Mouse (Mus musculus): ENCODE results near the gene Dnajc9. TPM values are rescaled to one million over a fixed set of nuclear protein-coding genes. Genes with fewer than 3 reads are reported as not detected.
A peak's percentile ranks its signal among the peaks of the same experiment; 100 is the strongest.

The Dnajc9 gene
- total and polyA plus RNA-seq, 2 experiments, result 4.6 to 6.6 TPM

- H3K79me2 ChIP-seq (ENCODE audit: control insufficient read depth, insufficient read depth, low read length), result no peaks in the 10 kb centered on the region
- no peaks in the 10 kb centered on the region for H3K4me1 ChIP-seq (ENCODE audit: control insufficient read depth, insufficient read depth, low read length)
- no peak overlapping the region for H3K9ac ChIP-seq (ENCODE audit: low read depth, low read length)
- no peak overlapping the region for H3K27ac ChIP-seq (replicated peaks; ENCODE audit: insufficient read depth, low read depth, low read length)
- DNase-seq (ENCODE audit: extremely low read depth, low read depth, low spot score), result no peak
- H3K27me3 ChIP-seq (ENCODE audit: control insufficient read depth, insufficient read depth, low read length), result no peaks in the 10 kb centered on the region
- 94% methylated on average over 6 of the region's 6 CpGs for whole genome bisulfite sequencing
- TF ChIP-seq CTCF (IDR thresholded peaks at IDR 0.05; ENCODE audit: low read depth, low read length) (no peak), POLR2A (IDR thresholded peaks at IDR 0.05; ENCODE audit: extremely low read depth, insufficient read depth, low read length) (no peak)
- no peaks in the 10 kb centered on the region for H3K36me3 ChIP-seq (ENCODE audit: control insufficient read depth, insufficient read depth, low read length)
- H3K4me3 ChIP-seq (ENCODE audit: insufficient read depth, low read depth, low read length), result no peak overlapping the region
Observed at GRCm38 (mm10) chr14:20423046-20423445, 34.3 kb upstream of the Dnajc9 start.

GRCm38 (mm10) chr14:20422257-20422656 lies 33.5 kb upstream of the Dnajc9 start:
- no peaks in the 10 kb centered on the region for H3K27me3 ChIP-seq (ENCODE audit: control insufficient read depth, insufficient read depth, low read length)
- no peaks in the 10 kb centered on the region for H3K4me1 ChIP-seq (ENCODE audit: control insufficient read depth, insufficient read depth, low read length)
- WGBS, result 73% methylated on average over 7 of the region's 7 CpGs
- no peak overlapping the region for H3K4me3 ChIP-seq (ENCODE audit: insufficient read depth, low read depth, low read length)
- no peak for DNase-seq (ENCODE audit: extremely low read depth, low read depth, low spot score)
- H3K27ac ChIP-seq (replicated peaks; ENCODE audit: insufficient read depth, low read depth, low read length), result no peak overlapping the region
- no peak overlapping the region for H3K9ac ChIP-seq (ENCODE audit: low read depth, low read length)
- no peaks in the 10 kb centered on the region for H3K36me3 ChIP-seq (ENCODE audit: control insufficient read depth, insufficient read depth, low read length)
- no peak for TF ChIP-seq CTCF (IDR thresholded peaks at IDR 0.05; ENCODE audit: low read depth, low read length)
- no peaks in the 10 kb centered on the region for H3K79me2 ChIP-seq (ENCODE audit: control insufficient read depth, insufficient read depth, low read length)

GRCm38 (mm10) chr14:20400071-20400470 lies 11.4 kb upstream of the Dnajc9 start:
- WGBS, result 53% methylated on average over 1 of the region's 1 CpGs
- H3K4me1 ChIP-seq (ENCODE audit: control insufficient read depth, insufficient read depth, low read length), result no peaks in the 10 kb centered on the region
- H3K79me2 ChIP-seq (ENCODE audit: control insufficient read depth, insufficient read depth, low read length), result no peaks in the 10 kb centered on the region
- no peaks in the 10 kb centered on the region for H3K36me3 ChIP-seq (ENCODE audit: control insufficient read depth, insufficient read depth, low read length)
- DNase-seq (ENCODE audit: extremely low read depth, low read depth, low spot score), result peak; percentile 39
- H3K27me3 ChIP-seq (ENCODE audit: control insufficient read depth, insufficient read depth, low read length), result no peaks in the 10 kb centered on the region
- no peak for TF ChIP-seq POLR2A (IDR thresholded peaks at IDR 0.05; ENCODE audit: extremely low read depth, insufficient read depth, low read length)
- TF ChIP-seq CTCF (IDR thresholded peaks at IDR 0.05; ENCODE audit: low read depth, low read length), result peak; percentile 79
- H3K27ac ChIP-seq (replicated peaks; ENCODE audit: insufficient read depth, low read depth, low read length), result no peak overlapping the region
- no peak overlapping the region for H3K9ac ChIP-seq (ENCODE audit: low read depth, low read length)
- no peak overlapping the region for H3K4me3 ChIP-seq (ENCODE audit: insufficient read depth, low read depth, low read length)

GRCm38 (mm10) chr14:20398864-20399263 lies 10.2 kb upstream of the Dnajc9 start:
- WGBS, result 40% methylated on average over 4 of the region's 4 CpGs
- Histone ChIP-seq H3K9ac (ENCODE audit: low read depth, low read length) (no peak overlapping the region), H3K4me1 (ENCODE audit: control insufficient read depth, insufficient read depth, low read length) (peaks cover 2% of the 10 kb centered on the region; the same call in 1 of the 2 replicates), H3K27me3 (ENCODE audit: control insufficient read depth, insufficient read depth, low read length) (no peaks in the 10 kb centered on the region), H3K27ac (replicated peaks; ENCODE audit: insufficient read depth, low read depth, low read length) (no peak overlapping the region), H3K36me3 (ENCODE audit: control insufficient read depth, insufficient read depth, low read length) (no peaks in the 10 kb centered on the region), H3K79me2 (ENCODE audit: control insufficient read depth, insufficient read depth, low read length) (no peaks in the 10 kb centered on the region), H3K4me3 (ENCODE audit: insufficient read depth, low read depth, low read length) (no peak overlapping the region)
- TF ChIP-seq POLR2A (IDR thresholded peaks at IDR 0.05; ENCODE audit: extremely low read depth, insufficient read depth, low read length) (no peak), CTCF (IDR thresholded peaks at IDR 0.05; ENCODE audit: low read depth, low read length) (peak; percentile 29; the same call in 1 of the 2 replicates)
- DNase-seq (ENCODE audit: extremely low read depth, low read depth, low spot score), result no peak

GRCm38 (mm10) chr14:20397220-20397619 lies 8.5 kb upstream of the Dnajc9 start:
- no peaks in the 10 kb centered on the region for H3K36me3 ChIP-seq (ENCODE audit: control insufficient read depth, insufficient read depth, low read length)
- DNase-seq (ENCODE audit: extremely low read depth, low read depth, low spot score), result no peak
- no peak overlapping the region for H3K27ac ChIP-seq (replicated peaks; ENCODE audit: insufficient read depth, low read depth, low read length)
- peaks cover 4% of the 10 kb centered on the region; the same call in 1 of the 2 replicates for H3K4me1 ChIP-seq (ENCODE audit: control insufficient read depth, insufficient read depth, low read length)
- H3K79me2 ChIP-seq (ENCODE audit: control insufficient read depth, insufficient read depth, low read length), result no peaks in the 10 kb centered on the region
- no peak for TF ChIP-seq POLR2A (IDR thresholded peaks at IDR 0.05; ENCODE audit: extremely low read depth, insufficient read depth, low read length)
- TF ChIP-seq CTCF (IDR thresholded peaks at IDR 0.05; ENCODE audit: low read depth, low read length), result no peak
- no peak overlapping the region for H3K9ac ChIP-seq (ENCODE audit: low read depth, low read length)
- H3K4me3 ChIP-seq (ENCODE audit: insufficient read depth, low read depth, low read length), result no peak overlapping the region
- WGBS, result 90% methylated on average over 9 of the region's 9 CpGs
- H3K27me3 ChIP-seq (ENCODE audit: control insufficient read depth, insufficient read depth, low read length), result no peaks in the 10 kb centered on the region

GRCm38 (mm10) chr14:20393205-20393913 lies 4.6 kb upstream of the Dnajc9 start, which contains the start of gene Mrps16:
Gene Mrps16, minus strand, starts transcription at chr14:20393634.
- Histone ChIP-seq H3K9ac (ENCODE audit: low read depth, low read length) (peak within 1 kb of the TSS; percentile 98), H3K79me2 (ENCODE audit: control insufficient read depth, insufficient read depth, low read length) (no peaks in the 10 kb centered on the region)

More at GRCm38 (mm10) chr14:20393205-20393913, 4.6 kb upstream of the Dnajc9 start, which contains the start of gene Mrps16:
- H3K4me3 ChIP-seq (ENCODE audit: insufficient read depth, low read depth, low read length), result peak within 1 kb of the TSS; percentile 92
- H3K36me3 ChIP-seq (ENCODE audit: control insufficient read depth, insufficient read depth, low read length), result peaks cover 3% of the 10 kb centered on the region; the same call in 1 of the 2 replicates
- peak; percentile 87 for DNase-seq (ENCODE audit: extremely low read depth, low read depth, low spot score)
- TF ChIP-seq CTCF (IDR thresholded peaks at IDR 0.05; ENCODE audit: low read depth, low read length) (peak; percentile 82), POLR2A (IDR thresholded peaks at IDR 0.05; ENCODE audit: extremely low read depth, insufficient read depth, low read length) (peak; percentile 70)
- no peaks in the 10 kb centered on the region for H3K27me3 ChIP-seq (ENCODE audit: control insufficient read depth, insufficient read depth, low read length)
- peak within 1 kb of the TSS; percentile 76 for H3K27ac ChIP-seq (replicated peaks; ENCODE audit: insufficient read depth, low read depth, low read length)
- H3K4me1 ChIP-seq (ENCODE audit: control insufficient read depth, insufficient read depth, low read length), result peaks cover 4% of the 10 kb centered on the region; the same call in 1 of the 2 replicates
- WGBS, result under 1% methylated on average over 68 of the region's 68 CpGs
